Mouse (Mus musculus) splenic B cell, adult 2 months (primary cell): ENCODE results near the gene Tmem169.

Experiments
- DNase-seq: peaks from one replicate; pipeline ENCODE4 v3.0.0-alpha.2; 2011; ENCODE audit warnings: low read depth, low spot score
- H3K27me3 ChIP-seq: 2 replicates; pipeline ENCODE4 v1.6.1; 2012; ENCODE audit warnings: mild to moderate bottlenecking, low read length, moderate library complexity, mixed read lengths; ENCODE audit not compliant: control insufficient read depth, poor library complexity, insufficient read depth, severe bottlenecking
- H3K36me3 ChIP-seq: 2 replicates; pipeline ENCODE4 v1.6.1; 2012; ENCODE audit warnings: mild to moderate bottlenecking, low read length, moderate library complexity, mixed read lengths; ENCODE audit not compliant: control insufficient read depth, poor library complexity, insufficient read depth, severe bottlenecking

Gene Tmem169

GRCm38 (mm10) chr1:72255854-72256175 lies 28.4 kb upstream of the Tmem169 start:
- Histone ChIP-seq H3K36me3 (no peaks in the 10 kb centered on the region), H3K27me3 (no peaks in the 10 kb centered on the region)
- DNase-seq = no peak

GRCm38 (mm10) chr1:72256381-72257256 lies 27.6 kb upstream of the Tmem169 start:
- no peak for DNase-seq
- Histone ChIP-seq H3K36me3 (no peaks in the 10 kb centered on the region), H3K27me3 (no peaks in the 10 kb centered on the region)

- no peak for DNase-seq
- Histone ChIP-seq H3K36me3 (no peaks in the 10 kb centered on the region), H3K27me3 (no peaks in the 10 kb centered on the region)
Measured at GRCm38 (mm10) chr1:72263099-72263498, 21.1 kb upstream of the Tmem169 start.

GRCm38 (mm10) chr1:72278085-72278484 lies 6.1 kb upstream of the Tmem169 start:
- no peak for DNase-seq
- no peaks in the 10 kb centered on the region for H3K27me3 ChIP-seq
- H3K36me3 ChIP-seq = no peaks in the 10 kb centered on the region

- no peaks in the 10 kb centered on the region for H3K36me3 ChIP-seq
- H3K27me3 ChIP-seq = no peaks in the 10 kb centered on the region
- no peak for DNase-seq
Measured at GRCm38 (mm10) chr1:72282604-72283003, 1.6 kb upstream of the Tmem169 start.

GRCm38 (mm10) chr1:72284539-72284938 lies 370 bp downstream of the Tmem169 start:
- no peaks in the 10 kb centered on the region for H3K27me3 ChIP-seq
- no peak for DNase-seq

GRCm38 (mm10) chr1:72286904-72287303 lies 2.7 kb downstream of the Tmem169 start:
- Histone ChIP-seq H3K36me3 (no peaks in the 10 kb centered on the region), H3K27me3 (no peaks in the 10 kb centered on the region)
- no peak for DNase-seq

More at GRCm38 (mm10) chr1:72284539-72284938, 370 bp downstream of the Tmem169 start:
- no peaks in the 10 kb centered on the region for H3K36me3 ChIP-seq

- H3K27me3 ChIP-seq = no peaks in the 10 kb centered on the region
- H3K36me3 ChIP-seq = no peaks in the 10 kb centered on the region
- DNase-seq = no peak
Measured at GRCm38 (mm10) chr1:72287893-72288292, 3.7 kb downstream of the Tmem169 start.

- Histone ChIP-seq H3K36me3 (no peaks in the 10 kb centered on the region), H3K27me3 (no peaks in the 10 kb centered on the region)
- no peak for DNase-seq
Measured at GRCm38 (mm10) chr1:72288527-72289150, 4.5 kb downstream of the Tmem169 start.

GRCm38 (mm10) chr1:72290896-72291295 lies 6.7 kb downstream of the Tmem169 start:
- no peak for DNase-seq
- H3K36me3 ChIP-seq = no peaks in the 10 kb centered on the region
- H3K27me3 ChIP-seq = no peaks in the 10 kb centered on the region

GRCm38 (mm10) chr1:72291421-72291820 lies 7.3 kb downstream of the Tmem169 start:
- DNase-seq = no peak
- H3K27me3 ChIP-seq = no peaks in the 10 kb centered on the region

GRCm38 (mm10) chr1:72291925-72292324 lies 7.8 kb downstream of the Tmem169 start:
- Histone ChIP-seq H3K27me3 (no peaks in the 10 kb centered on the region), H3K36me3 (no peaks in the 10 kb centered on the region)
- DNase-seq = no peak

More at GRCm38 (mm10) chr1:72291421-72291820, 7.3 kb downstream of the Tmem169 start:
- no peaks in the 10 kb centered on the region for H3K36me3 ChIP-seq

- no peaks in the 10 kb centered on the region for H3K36me3 ChIP-seq
- DNase-seq = no peak
- H3K27me3 ChIP-seq = no peaks in the 10 kb centered on the region
Measured at GRCm38 (mm10) chr1:72293869-72294663, 9.9 kb downstream of the Tmem169 start.

- H3K36me3 ChIP-seq = no peaks in the 10 kb centered on the region
- no peak for DNase-seq
Measured at GRCm38 (mm10) chr1:72295746-72296145, 11.6 kb downstream of the Tmem169 start.

GRCm38 (mm10) chr1:72301845-72302244 lies 17.7 kb downstream of the Tmem169 start:
- Histone ChIP-seq H3K36me3 (no peaks in the 10 kb centered on the region), H3K27me3 (no peaks in the 10 kb centered on the region)
- peak; percentile 17 for DNase-seq

More at GRCm38 (mm10) chr1:72295746-72296145, 11.6 kb downstream of the Tmem169 start:
- no peaks in the 10 kb centered on the region for H3K27me3 ChIP-seq
